Mouse (Mus musculus) mesoderm, embryonic 11.5 days (tissue): ENCODE measurements at regions not wholly inside any gene's neighbourhood (a gene's known extent, or its start where the extent isn't known, plus 50 kb on each side); places are given as distances from the start of the nearest gene placed in this dataset.
"Not testable (repeated sequence)": the region's sequence is repeated elsewhere in the genome, so short reads cannot be mapped to it uniquely, and the experiment has no call there.

Source experiments
- DNase-seq: peaks from one replicate; pipeline ENCODE4 v3.0.0-alpha.2; 2012; ENCODE audit warnings: low read depth, low spot score

DNA sequence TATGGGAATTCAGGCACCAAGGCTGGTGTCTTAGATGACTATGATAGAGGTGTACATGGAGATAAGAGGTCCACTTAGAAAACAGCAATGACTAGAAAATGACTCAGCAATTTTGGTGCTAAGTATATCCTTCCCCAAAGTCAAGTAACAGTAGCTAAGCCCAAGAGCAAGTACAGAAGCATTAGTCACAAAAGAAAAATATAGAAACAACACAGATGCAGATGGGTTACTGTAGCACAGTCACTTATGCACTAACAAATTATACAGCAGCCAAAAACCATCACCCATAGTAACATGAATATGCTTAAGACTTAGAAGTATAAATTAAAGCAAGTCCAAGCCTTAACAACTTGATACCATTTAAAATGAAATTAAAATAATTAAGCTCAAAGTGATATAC lies 378.5 kb upstream of the Meis2 start:
- DNase-seq: no peak

- DNase-seq: no peak
Measured at GRCm38 (mm10) chr2:116440252-116440651, 374.6 kb upstream of the Meis2 start.

DNA sequence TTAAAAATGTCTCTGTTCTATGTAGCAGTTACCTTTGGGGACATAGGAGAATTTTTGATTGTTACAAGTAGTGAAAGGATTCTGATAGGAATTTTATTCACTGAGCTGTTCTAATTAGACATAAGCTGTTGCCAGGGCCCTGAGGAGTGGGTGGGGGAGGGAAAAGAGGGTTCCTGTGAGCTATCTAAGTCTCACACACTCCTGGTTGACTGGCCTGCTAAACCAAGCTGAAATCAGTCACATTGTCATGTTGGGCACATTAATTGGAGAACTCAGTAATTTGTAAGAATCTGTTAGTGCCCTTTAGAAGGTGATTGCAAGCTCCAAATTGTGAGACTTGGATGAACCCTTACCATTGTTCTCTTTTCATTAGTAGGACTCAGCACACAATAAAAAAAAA lies 367.8 kb upstream of the Meis2 start:
- DNase-seq: no peak

DNA sequence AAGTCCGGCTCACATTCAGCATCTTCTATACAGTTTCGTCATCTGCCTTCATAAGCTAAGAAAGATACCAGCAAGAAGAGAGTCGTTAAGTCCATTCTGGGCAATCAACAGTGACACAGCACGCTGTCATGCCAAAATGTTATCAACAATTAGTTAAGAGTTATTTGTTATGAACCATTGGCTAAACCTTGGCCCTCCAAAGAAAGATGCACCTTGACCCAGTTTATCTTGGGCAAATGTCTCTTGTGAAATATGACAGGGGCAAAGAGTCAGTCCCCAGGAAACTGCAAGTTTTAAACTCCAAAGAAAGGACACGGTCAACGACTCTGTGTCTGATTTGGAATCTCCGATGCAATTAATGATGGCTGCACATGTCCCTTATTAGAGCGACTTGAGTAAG lies 358.5 kb upstream of the Meis2 start:
- DNase-seq: no peak

DNA sequence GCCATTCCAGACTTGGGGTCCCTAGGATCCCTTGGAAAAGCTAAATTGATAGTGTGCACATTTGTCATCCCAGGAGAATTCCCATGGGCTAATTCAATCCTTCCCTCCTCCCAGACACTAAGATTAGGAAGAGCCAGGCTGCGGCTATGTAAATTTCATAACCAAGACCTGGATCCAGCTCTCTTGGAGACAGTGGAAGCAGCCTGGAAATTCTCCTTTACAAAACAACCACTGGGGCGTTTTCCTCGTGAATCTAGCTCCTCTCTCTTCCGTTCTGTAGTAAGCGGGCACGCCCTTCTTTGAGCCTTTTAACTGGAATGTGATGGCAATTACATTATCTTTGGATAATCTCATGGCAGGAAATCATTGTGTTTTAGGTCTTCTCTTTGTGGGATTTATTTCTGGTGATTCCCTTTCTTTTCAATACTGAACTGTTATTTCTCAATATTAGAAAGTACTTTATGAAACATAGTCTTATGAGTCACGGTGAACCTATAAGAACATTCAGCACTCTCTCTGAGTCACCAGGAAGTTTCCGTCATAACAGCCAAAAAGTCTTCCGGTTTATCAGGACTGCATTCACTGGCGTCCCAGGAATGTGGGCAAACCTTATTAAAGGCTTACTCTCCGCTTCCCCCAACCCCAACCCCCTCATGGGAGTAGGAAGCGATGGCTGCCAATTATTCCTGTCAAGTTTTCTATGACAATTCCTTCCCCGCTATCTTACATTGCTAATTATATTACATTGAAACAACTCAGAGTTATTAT lies 352.0 kb upstream of the Meis2 start:
- no peak for DNase-seq

DNA sequence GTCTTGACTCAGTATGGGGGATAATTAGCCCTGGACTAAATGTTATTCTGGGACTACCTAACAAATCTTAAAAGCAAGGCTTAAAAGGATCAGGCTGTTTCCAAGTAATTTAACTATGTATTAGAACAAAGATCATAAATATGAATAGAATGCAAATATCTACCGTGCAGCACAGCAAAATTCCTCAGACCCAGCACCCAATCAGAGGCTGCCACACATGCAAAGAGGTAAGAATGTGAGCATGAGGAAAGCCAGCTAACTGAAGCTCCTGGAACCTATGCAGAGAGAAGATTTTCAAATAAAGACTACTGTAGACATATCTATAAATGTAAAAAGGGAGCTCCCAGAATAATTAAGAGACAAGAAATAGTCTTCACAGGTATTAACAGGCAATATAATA lies 350.1 kb upstream of the Meis2 start:
- DNase-seq: peak; percentile 2

- DNase-seq: no peak
Measured at GRCm38 (mm10) chr2:116402113-116402512, 336.5 kb upstream of the Meis2 start.

DNA sequence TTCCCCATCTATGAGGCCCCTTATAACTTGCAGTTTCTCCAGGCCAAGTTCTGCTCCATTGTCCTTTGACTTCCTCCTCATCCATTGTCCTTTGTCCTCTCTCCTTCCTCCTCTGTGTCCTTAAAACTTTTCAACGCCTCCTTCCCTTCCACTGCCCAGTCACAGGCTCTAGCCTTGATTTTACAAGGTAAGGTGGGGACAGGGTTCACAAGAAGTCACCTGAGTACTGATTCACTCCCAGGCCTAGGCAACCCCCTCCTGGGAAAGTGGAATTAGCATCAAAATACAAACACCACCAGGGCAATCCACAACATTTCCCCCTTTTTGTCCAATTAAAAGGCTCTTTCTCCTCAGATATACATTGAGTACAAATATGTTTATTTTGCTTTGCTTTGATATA lies 334.3 kb upstream of the Meis2 start:
- DNase-seq: no peak

GRCm38 (mm10) chr2:116368811-116369210 lies 303.2 kb upstream of the Meis2 start:
- DNase-seq: no peak

DNA sequence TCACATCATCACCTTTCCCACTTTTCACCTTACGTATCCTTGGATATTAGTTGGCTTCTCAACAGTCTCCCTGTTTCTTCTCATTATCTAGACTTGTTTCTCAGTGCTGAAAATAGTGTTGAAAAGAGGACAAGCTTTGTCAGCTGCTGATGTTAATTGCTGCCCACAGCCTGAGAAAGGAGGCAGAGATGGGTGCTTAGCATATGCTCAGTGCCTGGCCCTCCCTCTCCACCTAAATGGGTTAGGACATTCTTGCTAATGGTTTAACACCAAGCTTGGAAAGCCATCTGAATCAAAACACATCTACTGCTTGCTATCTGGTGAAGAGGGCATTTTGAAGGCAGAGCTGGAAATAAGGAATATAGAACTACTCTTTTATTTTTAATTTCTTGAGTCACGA lies 298.5 kb upstream of the Meis2 start:
- DNase-seq: no peak

DNA sequence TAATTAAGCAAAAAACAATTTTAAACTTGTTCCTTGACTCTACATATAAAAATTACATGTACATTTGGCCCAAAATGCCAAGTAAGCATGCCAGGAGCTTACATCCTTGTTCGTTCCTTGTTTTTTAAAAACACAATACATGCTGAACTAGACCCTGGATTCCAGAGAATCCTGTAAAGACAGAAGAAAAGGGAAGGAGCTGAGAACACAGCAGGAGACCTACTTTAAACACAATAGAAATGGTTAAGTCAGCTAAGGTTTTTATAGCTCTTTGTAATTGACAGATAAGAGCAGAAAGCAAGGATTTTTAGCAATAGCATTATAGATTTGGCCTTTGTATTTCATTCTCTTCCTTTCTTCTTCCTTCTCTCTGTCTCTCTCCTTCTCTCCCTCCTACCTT lies 292.5 kb upstream of the Meis2 start:
- DNase-seq: no peak

DNA sequence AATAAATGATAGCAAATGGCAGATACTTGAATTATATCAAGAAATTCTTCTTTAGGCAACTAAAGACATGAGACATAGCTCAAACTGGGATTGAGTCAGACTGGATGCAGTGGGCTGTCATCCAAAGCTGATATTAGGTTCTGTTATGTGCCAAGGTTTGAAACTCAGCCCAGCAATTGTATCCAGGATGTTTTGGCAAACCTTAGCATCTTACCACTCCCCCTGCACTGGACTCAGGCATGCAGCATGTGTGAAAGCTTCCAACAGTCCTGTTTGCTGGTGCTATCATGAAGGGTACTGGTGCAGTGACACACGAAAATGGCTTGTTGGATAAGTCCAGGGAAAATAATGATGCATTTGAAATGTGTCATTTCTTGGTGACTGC lies 282.9 kb upstream of the Meis2 start:
- DNase-seq: no peak

- DNase-seq: no peak
Measured at GRCm38 (mm10) chr2:116347827-116348529, 282.3 kb upstream of the Meis2 start.

GRCm38 (mm10) chr2:116331801-116332200 lies 266.2 kb upstream of the Meis2 start:
- DNase-seq: no peak

GRCm38 (mm10) chr2:116322039-116322770 lies 256.6 kb upstream of the Meis2 start:
- no peak for DNase-seq

DNA sequence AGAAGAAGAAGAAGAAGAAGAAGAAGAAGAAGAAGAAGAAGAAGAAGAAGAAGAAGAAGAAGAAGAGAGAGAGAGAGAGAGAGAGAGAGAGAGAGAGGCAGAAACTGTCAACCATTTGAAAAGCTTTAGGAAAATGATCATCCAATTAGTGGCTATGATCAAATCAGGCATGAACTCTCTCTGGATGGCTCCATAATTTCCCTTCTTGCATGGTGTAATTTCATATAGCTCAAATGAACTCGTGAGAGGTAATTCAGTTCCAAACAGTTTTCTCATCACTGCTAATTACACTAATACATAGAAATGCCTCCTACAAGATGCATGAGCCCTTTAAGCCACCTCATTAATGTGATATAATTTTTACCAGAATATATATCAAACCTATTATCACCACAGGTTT lies 233.9 kb upstream of the Meis2 start:
- DNase-seq: no peak

- DNase-seq: no peak
Measured at GRCm38 (mm10) chr2:116289886-116290285, 224.2 kb upstream of the Meis2 start.

GRCm38 (mm10) chr2:116243191-116243590 lies 177.6 kb upstream of the Meis2 start:
- not testable (repeated sequence) for DNase-seq

- no peak for DNase-seq
Measured at GRCm38 (mm10) chr2:116236731-116237130, 171.1 kb upstream of the Meis2 start.

GRCm38 (mm10) chr2:116232793-116233192 lies 167.2 kb upstream of the Meis2 start:
- DNase-seq: no peak

DNA sequence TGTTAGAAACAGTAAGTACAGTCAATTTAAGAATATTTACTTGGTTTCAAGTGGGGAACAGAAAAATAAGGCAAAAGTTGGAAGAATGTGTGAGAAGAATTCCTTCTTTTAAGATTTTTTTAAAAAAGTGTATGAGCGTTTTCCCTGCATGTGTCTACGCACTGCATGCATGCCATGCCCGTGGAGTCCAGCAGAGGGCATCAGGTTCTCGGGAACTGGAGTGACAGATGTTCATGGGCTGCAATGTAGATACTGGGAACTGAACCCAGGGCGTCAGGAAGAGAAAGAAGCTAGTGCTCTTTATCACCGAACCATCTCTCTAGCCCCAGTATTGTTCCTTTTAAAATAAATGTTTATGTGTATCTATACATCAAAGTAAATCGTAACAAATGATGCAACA lies 150.8 kb upstream of the Meis2 start:
- peak; percentile 7 for DNase-seq
